Mouse (Mus musculus): Measurements from ENCODE around the gene Smim15. TPM values are rescaled to one million over a fixed set of nuclear protein-coding genes. Genes with fewer than 3 reads are reported as not detected.

Smim15 gene
- 10 to 100 TPM; 58.8 to 60.0 TPM for total RNA-seq (2021)
- long read RNA-seq, experiment 1, transcript Smim15-205 (3 exons, 2,097 nt), result minor isoform, 6 of 32 reads
- long read RNA-seq, experiment 1, transcript Smim15-201 (3 exons, 1,918 nt), result major isoform, 17 of 32 reads
- long read RNA-seq, experiment 1, partial matches to known transcripts, result 0 of 32 reads
- long read RNA-seq, experiment 1, other reads (novel, unspliced or antisense), result 4 of 32 reads
- long read RNA-seq, experiment 2, transcript Smim15-201 (3 exons, 1,918 nt), result major isoform, 39 of 56 reads
- long read RNA-seq, experiment 2, transcript Smim15-205 (3 exons, 2,097 nt), result minor isoform, 7 of 56 reads
- long read RNA-seq, experiment 2, partial matches to known transcripts, result 0 of 56 reads
- long read RNA-seq, experiment 2, other reads (novel, unspliced or antisense), result 5 of 56 reads

DNA sequence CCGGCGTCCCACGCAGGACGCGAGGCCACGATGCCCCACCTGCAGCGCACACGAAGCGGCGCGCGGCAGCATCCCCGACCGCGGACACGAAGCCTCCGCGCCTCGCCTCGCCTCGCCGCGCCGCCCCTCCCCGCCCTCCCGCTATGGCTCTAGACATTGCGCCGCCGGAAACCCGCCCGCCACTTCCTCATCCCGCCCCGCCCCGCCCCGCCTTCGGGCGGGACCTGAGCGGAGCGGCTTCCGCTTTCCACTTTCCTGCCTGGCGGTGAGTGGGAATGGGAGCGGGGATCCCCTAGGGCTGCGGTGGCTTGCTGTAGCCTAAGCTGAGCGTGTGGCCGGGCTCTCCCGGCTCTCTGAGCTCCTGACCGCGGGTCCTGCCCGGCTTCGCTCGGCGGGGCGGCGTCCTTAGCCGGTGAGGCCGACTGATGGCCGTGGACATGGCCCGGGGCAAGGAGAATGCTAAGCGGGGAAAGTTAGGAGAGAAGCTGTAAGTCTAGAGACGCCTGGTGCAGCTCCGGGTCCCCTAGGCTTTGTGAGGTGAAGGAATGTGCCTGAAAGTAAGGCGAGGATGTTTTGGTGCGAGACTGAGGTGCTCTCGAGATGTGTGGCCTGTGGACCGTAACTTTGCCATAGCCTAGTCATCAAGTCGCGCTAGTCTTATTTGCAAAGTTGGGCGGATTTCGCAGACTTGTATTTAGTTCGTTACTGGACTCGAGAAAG lies at the start of gene Smim15:
Gene Smim15, plus strand, starts transcription at position 225 of the 720 bp plus-strand sequence.
- TF ChIP-seq CTCF (conservative IDR thresholded peaks at IDR 0.05), result 0 out of 2 replicates have a peak, but pooled peaks have one; percentile 3
- Histone ChIP-seq H3K27ac (peak within 1 kb of the TSS; percentile 97), H3K4me3 (peak within 1 kb of the TSS; percentile 98)
- DNase-seq (ENCODE audit: low spot score in 2 of 2), result peak; percentile 82 to 89

DNA sequence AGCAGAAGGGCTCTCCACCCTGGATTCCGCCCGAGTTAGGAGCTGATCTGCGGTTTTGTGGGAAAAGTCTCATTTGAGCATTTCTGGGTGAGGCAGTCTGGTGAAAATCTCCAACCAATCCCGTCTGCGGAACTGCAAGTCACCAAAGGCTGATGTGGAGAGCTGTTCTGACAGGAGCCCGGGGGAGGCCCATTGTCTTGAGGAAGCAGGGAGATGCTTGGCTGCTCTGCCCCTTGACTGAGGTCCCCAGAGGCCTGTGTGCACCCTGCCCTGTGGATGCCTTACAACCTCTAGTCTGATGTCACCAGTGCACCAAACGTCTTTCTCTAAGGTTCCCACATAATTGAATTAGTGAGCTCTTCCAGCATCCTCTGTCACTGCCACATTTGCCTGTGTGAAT lies 49.0 kb upstream of the Smim15 start:
- no peak overlapping the region for H3K4me3 ChIP-seq
- DNase-seq (ENCODE audit: low spot score in 2 of 2), result no peak
- no peak for TF ChIP-seq CTCF (conservative IDR thresholded peaks at IDR 0.05)
- no peak overlapping the region for H3K27ac ChIP-seq

DNA sequence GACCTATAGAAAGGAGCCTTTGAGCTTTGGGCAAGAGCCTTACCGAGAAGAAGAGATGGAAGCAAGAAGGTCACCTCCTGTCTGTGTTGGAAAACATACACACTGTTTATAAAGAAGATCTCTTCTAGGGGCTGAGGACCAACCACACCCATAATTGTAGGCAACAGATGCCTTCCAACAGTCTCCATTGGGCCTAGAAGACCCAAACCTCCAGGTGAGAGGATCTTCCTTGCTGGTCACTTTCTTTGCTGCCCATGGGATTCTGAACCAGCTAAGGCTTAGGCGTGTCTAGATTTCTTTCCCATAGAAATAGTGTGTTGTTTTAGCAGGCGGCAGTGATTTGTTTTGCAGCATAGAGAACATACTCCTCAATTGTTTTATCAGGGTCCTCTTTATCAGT lies 47.9 kb upstream of the Smim15 start:
- DNase-seq (ENCODE audit: low spot score in 2 of 2), result no peak
- no peak for TF ChIP-seq CTCF (conservative IDR thresholded peaks at IDR 0.05)
- Histone ChIP-seq H3K4me3 (no peak overlapping the region), H3K27ac (no peak overlapping the region)

DNA sequence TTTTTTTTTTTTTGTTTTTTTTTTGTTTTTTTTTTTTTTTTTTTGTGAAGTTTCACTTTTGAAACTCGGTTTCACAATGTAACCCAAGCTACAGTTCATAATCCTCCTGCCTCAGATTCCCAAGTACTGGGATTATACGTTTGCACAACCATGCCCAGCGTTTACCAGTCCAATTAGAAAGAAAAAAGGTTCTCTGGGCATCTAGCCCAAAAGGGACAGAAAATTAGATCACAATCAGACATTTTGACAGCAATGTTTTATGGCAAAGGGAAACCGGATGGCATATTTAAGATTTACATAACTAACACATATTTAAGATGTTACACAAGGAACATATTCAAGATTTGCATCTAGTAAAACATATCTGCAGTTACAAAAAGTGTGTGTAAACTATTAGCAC lies 36.4 kb upstream of the Smim15 start:
- H3K27ac ChIP-seq, result no peak overlapping the region
- no peak for TF ChIP-seq CTCF (conservative IDR thresholded peaks at IDR 0.05)
- no peak overlapping the region for H3K4me3 ChIP-seq
- DNase-seq (ENCODE audit: low spot score in 2 of 2), result no peak

DNA sequence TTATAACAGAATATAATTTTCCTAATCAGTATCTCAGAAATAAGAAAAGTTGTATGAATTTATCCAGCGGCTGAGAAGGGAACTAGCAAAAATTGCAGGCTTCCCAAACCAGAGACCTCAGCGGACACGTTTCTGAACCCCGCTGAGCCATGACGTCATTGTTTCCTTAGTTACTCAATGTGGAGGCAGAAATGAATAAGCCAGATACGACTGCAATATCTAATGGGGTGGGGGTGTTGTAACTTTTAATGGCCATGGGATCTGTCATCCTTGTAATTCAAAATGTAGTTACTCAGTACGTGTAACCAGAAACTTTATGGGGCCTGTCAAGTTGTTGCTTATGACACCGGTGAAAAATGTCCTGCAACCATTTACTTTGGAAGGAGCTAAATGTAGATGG lies 31.1 kb upstream of the Smim15 start:
- Histone ChIP-seq H3K27ac (no peak overlapping the region), H3K4me3 (no peak overlapping the region)
- no peak for DNase-seq (ENCODE audit: low spot score in 2 of 2)
- TF ChIP-seq CTCF (conservative IDR thresholded peaks at IDR 0.05), result no peak

DNA sequence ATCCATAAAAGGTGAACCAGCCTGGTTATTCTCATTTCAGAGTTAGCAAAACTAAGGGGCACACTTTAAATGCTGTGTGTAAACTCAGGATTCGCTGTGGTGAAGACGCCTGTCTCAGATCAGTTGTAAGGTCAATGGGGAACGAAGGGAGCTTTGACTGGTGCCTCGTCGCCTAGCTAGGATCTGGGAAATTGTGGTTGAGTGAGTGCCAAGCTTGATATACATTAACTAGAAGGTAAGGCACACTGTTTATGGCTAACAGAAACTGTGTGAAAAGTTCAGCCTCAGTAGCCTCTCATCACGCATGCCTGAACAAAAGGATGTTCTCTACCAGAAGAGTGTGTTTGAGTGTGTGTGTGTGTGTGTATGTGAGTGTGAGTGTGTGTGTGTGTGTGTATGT lies 30.4 kb upstream of the Smim15 start:
- no peak for TF ChIP-seq CTCF (conservative IDR thresholded peaks at IDR 0.05)
- Histone ChIP-seq H3K27ac (no peak overlapping the region), H3K4me3 (no peak overlapping the region)
- no peak for DNase-seq (ENCODE audit: low spot score in 2 of 2)

DNA sequence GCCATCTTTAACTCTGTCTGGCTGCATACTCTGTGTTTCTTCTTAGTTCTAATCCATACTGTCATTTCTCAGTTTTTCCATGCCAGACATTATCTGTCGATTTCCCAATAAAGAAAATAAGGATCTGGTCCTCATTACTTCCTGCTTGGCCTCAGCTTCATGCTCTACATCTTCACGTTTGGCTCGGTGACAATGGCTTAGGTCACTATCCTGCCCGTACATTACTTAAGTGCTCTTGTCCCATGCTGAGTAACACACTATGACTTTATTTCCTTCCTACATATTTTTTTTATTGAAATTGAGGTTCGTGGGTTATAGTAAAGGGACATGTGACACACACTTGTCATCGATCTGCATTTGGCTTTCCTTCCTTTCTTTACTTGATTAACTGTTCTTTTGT lies 29.1 kb upstream of the Smim15 start:
- Histone ChIP-seq H3K4me3 (no peak overlapping the region), H3K27ac (no peak overlapping the region)
- DNase-seq (ENCODE audit: low spot score in 2 of 2), result no peak
- TF ChIP-seq CTCF (conservative IDR thresholded peaks at IDR 0.05), result no peak

DNA sequence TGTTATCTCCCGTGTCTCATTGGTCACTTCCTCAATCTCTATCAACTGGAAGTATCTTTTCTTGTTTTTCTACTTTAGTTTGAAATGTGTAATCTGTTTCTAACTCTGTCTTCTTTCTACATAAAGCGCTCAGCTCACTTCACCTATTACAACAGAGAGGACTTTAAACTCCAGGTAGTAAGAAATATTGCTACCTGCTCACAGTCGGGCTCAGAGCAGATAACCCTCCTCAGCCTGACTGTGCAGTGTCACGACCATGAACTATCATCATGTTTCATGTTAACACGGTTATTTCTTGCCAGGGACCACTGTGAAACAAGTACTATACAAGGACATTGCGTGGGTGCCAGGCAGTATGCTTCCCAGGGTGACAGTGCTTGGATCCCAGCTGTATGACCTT lies 26.9 kb upstream of the Smim15 start:
- no peak for DNase-seq (ENCODE audit: low spot score in 2 of 2)
- no peak overlapping the region for H3K27ac ChIP-seq
- H3K4me3 ChIP-seq, result no peak overlapping the region
- TF ChIP-seq CTCF (conservative IDR thresholded peaks at IDR 0.05), result no peak

DNA sequence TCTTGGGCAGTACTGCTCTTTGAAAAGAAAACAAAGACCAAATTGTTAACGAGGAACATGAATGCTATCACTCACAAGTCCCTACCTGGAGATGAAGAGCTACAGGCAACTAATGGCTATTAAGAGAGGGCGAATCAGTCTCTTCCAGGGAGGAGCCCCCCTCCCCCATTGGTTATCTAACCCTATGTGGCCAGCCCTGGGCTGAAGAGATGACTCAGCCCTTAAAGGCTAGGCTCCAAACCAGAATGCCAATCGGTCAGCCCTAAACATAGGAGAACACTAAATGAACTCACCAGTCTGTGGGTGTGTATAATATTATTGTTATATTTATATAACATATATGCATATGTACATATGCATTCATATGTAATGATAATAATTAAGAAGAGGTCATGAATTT lies 18.4 kb upstream of the Smim15 start:
- H3K4me3 ChIP-seq, result no peak overlapping the region
- DNase-seq (ENCODE audit: low spot score in 2 of 2), result no peak
- no peak for TF ChIP-seq CTCF (conservative IDR thresholded peaks at IDR 0.05)
- H3K27ac ChIP-seq, result no peak overlapping the region

DNA sequence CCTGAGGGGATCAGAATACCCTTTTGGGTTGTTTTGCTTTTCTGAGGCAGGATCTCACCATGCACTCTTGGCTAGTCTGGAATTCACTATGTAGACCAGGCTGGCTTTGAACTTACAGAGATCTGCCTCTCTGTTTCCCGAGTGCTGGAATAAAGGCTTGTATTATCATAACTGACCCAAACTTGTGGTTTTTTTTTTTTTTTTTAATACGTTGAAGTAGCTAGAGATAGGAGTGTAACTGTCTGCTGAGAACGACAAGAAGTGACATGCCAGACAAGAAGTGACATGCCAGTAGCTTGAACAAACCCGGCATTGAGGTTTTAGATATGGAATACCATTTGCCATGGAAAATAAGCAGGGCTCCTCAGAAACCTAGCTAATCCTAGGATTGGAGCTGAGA lies 11.5 kb upstream of the Smim15 start:
- no peak for DNase-seq (ENCODE audit: low spot score in 2 of 2)

DNA sequence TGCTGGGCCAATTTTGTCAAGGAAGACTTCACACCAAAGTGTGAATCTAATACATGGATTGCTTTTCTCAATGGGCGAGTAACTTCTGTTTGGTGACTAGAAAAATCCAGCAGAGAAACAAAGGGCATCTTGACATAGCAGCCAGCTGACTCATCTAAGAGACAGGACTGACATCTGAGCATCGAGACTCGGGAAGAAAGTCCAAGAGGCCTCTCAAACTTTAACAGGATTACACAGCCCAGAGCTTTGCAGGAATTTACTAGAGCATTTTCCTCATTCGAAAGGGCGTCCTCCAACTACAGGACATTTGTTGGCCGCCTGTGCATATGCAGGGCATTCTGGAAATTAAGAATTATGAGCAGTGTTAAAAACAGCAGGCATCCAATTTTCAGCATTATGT lies 4.9 kb upstream of the Smim15 start:
- H3K4me3 ChIP-seq, result no peak overlapping the region
- no peak for TF ChIP-seq CTCF (conservative IDR thresholded peaks at IDR 0.05)
- no peak for DNase-seq (ENCODE audit: low spot score in 2 of 2)

More for the DNA sequence above, 11.5 kb upstream of the Smim15 start:
- Histone ChIP-seq H3K4me3 (no peak overlapping the region), H3K27ac (no peak overlapping the region)
- TF ChIP-seq CTCF (conservative IDR thresholded peaks at IDR 0.05), result no peak

DNA sequence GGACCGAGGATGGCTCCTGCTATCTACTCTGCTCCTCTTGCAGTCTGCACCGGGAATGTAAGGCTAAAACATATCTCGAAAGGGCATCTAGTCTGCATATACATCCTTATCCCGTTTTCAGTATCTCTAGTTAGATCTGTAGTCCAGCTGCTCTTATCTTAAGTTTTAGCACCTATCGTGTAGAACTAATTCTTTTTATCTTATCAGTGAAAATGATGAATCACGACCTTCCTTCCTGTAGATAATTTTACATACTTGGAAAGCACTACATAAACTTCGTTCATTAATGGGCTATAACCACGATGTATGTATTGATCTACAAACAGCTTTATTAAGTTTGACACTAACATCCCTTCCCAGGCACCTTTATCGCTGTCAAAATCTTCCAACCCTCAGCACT lies 4.3 kb upstream of the Smim15 start:
- no peak overlapping the region for H3K27ac ChIP-seq
- no peak for DNase-seq (ENCODE audit: low spot score in 2 of 2)
- H3K4me3 ChIP-seq, result no peak overlapping the region
- no peak for TF ChIP-seq CTCF (conservative IDR thresholded peaks at IDR 0.05)

More for the DNA sequence above, 4.9 kb upstream of the Smim15 start:
- no peak overlapping the region for H3K27ac ChIP-seq

DNA sequence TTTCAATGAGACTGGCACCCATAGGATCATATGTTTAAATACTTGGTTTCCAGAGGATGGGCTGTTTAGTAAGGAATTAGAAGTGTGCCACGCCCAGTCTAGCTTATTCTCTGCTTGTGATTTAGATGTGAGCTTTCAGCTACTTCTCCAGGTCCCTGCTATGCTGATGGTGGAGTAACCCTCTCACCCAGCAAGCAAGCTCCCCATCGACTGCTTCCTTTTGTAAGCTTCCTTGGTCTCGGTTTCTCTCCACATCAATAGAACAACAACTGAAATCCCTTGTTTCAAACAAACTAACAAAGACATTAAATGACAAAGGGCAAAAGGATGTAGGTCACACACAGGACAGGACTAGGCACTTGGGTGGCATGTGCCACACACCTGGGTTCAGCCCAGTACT lies 3.8 kb upstream of the Smim15 start:
- no peak overlapping the region for H3K27ac ChIP-seq
- no peak for TF ChIP-seq CTCF (conservative IDR thresholded peaks at IDR 0.05)
- H3K4me3 ChIP-seq, result no peak overlapping the region
- no peak for DNase-seq (ENCODE audit: low spot score in 2 of 2)
